In the genomic region with DNA sequence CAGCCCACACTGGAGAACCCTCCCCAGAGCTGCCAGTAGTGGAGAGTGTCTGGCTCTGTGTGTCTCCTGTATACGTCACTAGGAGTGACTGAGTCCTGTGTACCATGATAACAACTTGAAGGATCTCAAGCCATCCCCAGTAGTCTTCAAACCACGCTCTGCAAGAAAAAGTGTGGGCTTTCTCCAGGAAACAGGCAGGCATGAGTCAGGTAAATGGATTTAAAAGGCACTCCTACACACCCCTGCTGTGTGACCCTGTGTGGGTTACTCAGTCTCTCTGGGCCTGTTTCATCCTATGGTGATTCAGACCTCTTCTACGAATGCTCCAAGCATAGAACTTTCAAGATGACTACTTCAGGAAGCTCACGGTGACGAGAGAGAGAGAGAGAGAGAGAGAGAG, we compare ENCODE assay signal across 16 mouse cellular contexts.
"Had no signal": no experiment of that assay in that cellular context is flagged by ENCODE, and none has a peak within 500 bp of the region (broad histone marks: within the 10 kb centered on the region; RNA-seq: fewer than 3 reads in every experiment).

No protein-coding gene starts in this region.

- H3K27ac ChIP-seq: kidney, embryonic 15.5 days; liver, embryonic 12.5 days; midbrain, embryonic 10.5 days; neural tube, embryonic 15.5 days had no signal

- H3K36me3 ChIP-seq: kidney, embryonic 15.5 days; limb, embryonic 15.5 days; liver, embryonic 12.5 days; midbrain, embryonic 10.5 days; neural tube, embryonic 15.5 days had no signal

- H3K4me1 ChIP-seq: liver, embryonic 12.5 days had no signal

- H3K4me2 ChIP-seq: kidney, embryonic 15.5 days; limb, embryonic 15.5 days; liver, embryonic 12.5 days; lung, embryonic 14.5 days; neural tube, embryonic 15.5 days had no signal

- DNase-seq: kidney, adult 2 months; kidney, postnatal 14 days; lung, embryonic 14.5 days; lung, postnatal 10 days; lung, postnatal 4 days; midbrain, embryonic 14.5 days; right cerebral cortex, postnatal 4 days; spleen, adult 18-20 months; thymus, adult 2 months; thymus, postnatal 36 days had no signal

- ATAC-seq: liver, embryonic 12.5 days had no signal

- H3K4me3 ChIP-seq: kidney, embryonic 15.5 days; limb, embryonic 15.5 days; liver, embryonic 12.5 days; midbrain, embryonic 10.5 days; myocyte; neural tube, embryonic 15.5 days had no signal

- H3K27me3 ChIP-seq: kidney, embryonic 15.5 days; limb, embryonic 15.5 days; neural tube, embryonic 15.5 days had no signal

- H3K9ac ChIP-seq: kidney, embryonic 15.5 days; limb, embryonic 15.5 days; liver, embryonic 12.5 days; lung, embryonic 14.5 days; neural tube, embryonic 15.5 days had no signal

- H3K9me3 ChIP-seq: kidney, embryonic 15.5 days; limb, embryonic 15.5 days; liver, embryonic 12.5 days; midbrain, embryonic 10.5 days; neural tube, embryonic 15.5 days had no signal
